Mouse (Mus musculus) right cerebral cortex, postnatal 25 days (tissue): ENCODE data around the gene Sar1a.

ENCODE experiments used
- DNase-seq: peaks from one replicate; pipeline ENCODE4 v3.0.0; 2022

Sar1a gene

GRCm38 (mm10) chr10:61736671-61737078 is 56.6 kb downstream of the Sar1a start:
- no peak for DNase-seq

- DNase-seq = no peak
Observed at GRCm38 (mm10) chr10:61737537-61737936, 57.4 kb downstream of the Sar1a start.

GRCm38 (mm10) chr10:61738126-61738525 is 58.0 kb downstream of the Sar1a start:
- DNase-seq = no peak

- no peak for DNase-seq
Observed at GRCm38 (mm10) chr10:61741306-61741705, 61.2 kb downstream of the Sar1a start.

- no peak for DNase-seq
Observed at GRCm38 (mm10) chr10:61741873-61742272, 61.8 kb downstream of the Sar1a start.

- no peak for DNase-seq
Observed at GRCm38 (mm10) chr10:61742336-61742735, 62.2 kb downstream of the Sar1a start.
